Mouse (Mus musculus): ENCODE measurements around the gene Slc31a1. TPM values are rescaled to one million over a fixed set of nuclear protein-coding genes. Genes with fewer than 3 reads are reported as not detected.
A peak's percentile ranks its signal among the peaks of the same experiment; 100 is the strongest.

Slc31a1 gene
- polyA plus RNA-seq, 1 experiment = 0.09 TPM

DNA sequence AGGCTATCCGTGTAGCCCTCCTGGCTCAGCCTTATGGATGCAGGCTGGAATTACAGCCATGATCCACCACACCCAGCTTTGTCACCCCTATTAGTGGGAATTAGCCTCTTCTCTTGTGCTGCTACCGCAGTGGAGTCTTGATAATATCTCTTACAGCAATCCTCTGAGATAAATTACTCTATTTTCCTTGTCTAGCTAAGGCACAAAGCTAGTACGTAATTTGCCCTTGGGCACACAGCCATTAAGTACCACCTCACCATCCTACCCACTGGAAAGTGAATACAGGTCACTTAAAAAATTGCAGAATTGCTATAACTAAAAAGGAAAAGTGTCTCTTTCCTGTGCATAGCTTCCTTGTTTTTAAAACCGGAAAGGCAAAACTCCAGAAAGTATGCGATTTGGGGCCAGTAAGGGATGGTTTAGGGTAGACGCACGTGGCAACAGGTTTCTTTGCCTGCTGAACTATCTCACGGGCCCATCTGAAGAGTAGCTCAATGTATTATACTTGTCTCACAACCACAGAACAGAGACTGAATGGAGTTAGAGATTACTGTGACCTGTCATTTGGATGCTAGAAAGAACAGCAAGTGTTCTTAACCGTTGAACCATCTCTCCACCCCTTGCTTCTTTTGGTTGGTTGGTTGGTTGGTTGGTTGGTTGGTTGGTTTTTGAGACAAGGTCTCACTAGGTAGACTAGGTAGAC is 12.4 kb downstream of the Slc31a1 start:
- H3K4me1 ChIP-seq (ENCODE audit: control insufficient read depth) = peaks cover 71% of the 10 kb centered on the region
- TF ChIP-seq TAL1 (IDR thresholded peaks at IDR 0.05; ENCODE audit: low read length) (no peak), GATA1 (IDR thresholded peaks at IDR 0.05; ENCODE audit: low read length) (0 out of 2 replicates have a peak, but pooled peaks have one; percentile 27)

GRCm38 (mm10) chr4:62373668-62374067 is 13.1 kb downstream of the Slc31a1 start:
- TF ChIP-seq TAL1 (IDR thresholded peaks at IDR 0.05; ENCODE audit: low read length) (no peak), GATA1 (IDR thresholded peaks at IDR 0.05; ENCODE audit: low read length) (no peak)
- no peaks in the 10 kb centered on the region for H3K27me3 ChIP-seq (ENCODE audit: control insufficient read depth)
- peaks cover 68% of the 10 kb centered on the region for H3K4me1 ChIP-seq (ENCODE audit: control insufficient read depth)
- H3K4me3 ChIP-seq (replicated peaks) = no peak overlapping the region
- H3K36me3 ChIP-seq (ENCODE audit: control insufficient read depth) = peaks cover 12% of the 10 kb centered on the region
- no peaks in the 10 kb centered on the region for H3K9me3 ChIP-seq (ENCODE audit: control insufficient read depth, low read length)

More for the DNA sequence above, 12.4 kb downstream of the Slc31a1 start:
- Histone ChIP-seq H3K27me3 (ENCODE audit: control insufficient read depth) (no peaks in the 10 kb centered on the region), H3K9me3 (ENCODE audit: control insufficient read depth, low read length) (no peaks in the 10 kb centered on the region), H3K4me3 (replicated peaks) (no peak overlapping the region), H3K36me3 (ENCODE audit: control insufficient read depth) (peaks cover 10% of the 10 kb centered on the region)

- Histone ChIP-seq H3K36me3 (ENCODE audit: control insufficient read depth) (peaks cover 12% of the 10 kb centered on the region), H3K9me3 (ENCODE audit: control insufficient read depth, low read length) (no peaks in the 10 kb centered on the region), H3K4me1 (ENCODE audit: control insufficient read depth) (peaks cover 62% of the 10 kb centered on the region), H3K4me3 (replicated peaks) (no peak overlapping the region), H3K27me3 (ENCODE audit: control insufficient read depth) (no peaks in the 10 kb centered on the region)
- TF ChIP-seq TAL1 (IDR thresholded peaks at IDR 0.05; ENCODE audit: low read length) (no peak), GATA1 (IDR thresholded peaks at IDR 0.05; ENCODE audit: low read length) (no peak)
These were observed 13.8 kb downstream of the Slc31a1 start for GRCm38 (mm10) chr4:62374342-62374741.

GRCm38 (mm10) chr4:62376123-62376522 is 15.6 kb downstream of the Slc31a1 start:
- Histone ChIP-seq H3K4me1 (ENCODE audit: control insufficient read depth) (peaks cover 52% of the 10 kb centered on the region), H3K9me3 (ENCODE audit: control insufficient read depth, low read length) (no peaks in the 10 kb centered on the region), H3K36me3 (ENCODE audit: control insufficient read depth) (peaks cover 19% of the 10 kb centered on the region), H3K27me3 (ENCODE audit: control insufficient read depth) (no peaks in the 10 kb centered on the region), H3K4me3 (replicated peaks) (no peak overlapping the region)
- TF ChIP-seq GATA1 (IDR thresholded peaks at IDR 0.05; ENCODE audit: low read length) (no peak), TAL1 (IDR thresholded peaks at IDR 0.05; ENCODE audit: low read length) (no peak)

GRCm38 (mm10) chr4:62379724-62380381 is 19.3 kb downstream of the Slc31a1 start:
- Histone ChIP-seq H3K36me3 (ENCODE audit: control insufficient read depth) (peaks cover 24% of the 10 kb centered on the region), H3K4me1 (ENCODE audit: control insufficient read depth) (peaks cover 30% of the 10 kb centered on the region), H3K27me3 (ENCODE audit: control insufficient read depth) (no peaks in the 10 kb centered on the region), H3K4me3 (replicated peaks) (no peak overlapping the region), H3K9me3 (ENCODE audit: control insufficient read depth, low read length) (no peaks in the 10 kb centered on the region)
- TF ChIP-seq TAL1 (IDR thresholded peaks at IDR 0.05; ENCODE audit: low read length) (peak; percentile 10; the same call in 1 of the 3 replicates), GATA1 (IDR thresholded peaks at IDR 0.05; ENCODE audit: low read length) (no peak)

- no peaks in the 10 kb centered on the region for H3K9me3 ChIP-seq (ENCODE audit: control insufficient read depth, low read length)
- no peaks in the 10 kb centered on the region for H3K27me3 ChIP-seq (ENCODE audit: control insufficient read depth)
- peaks cover 25% of the 10 kb centered on the region for H3K4me1 ChIP-seq (ENCODE audit: control insufficient read depth)
- peaks cover 46% of the 10 kb centered on the region for H3K36me3 ChIP-seq (ENCODE audit: control insufficient read depth)
- H3K4me3 ChIP-seq (replicated peaks) = no peak overlapping the region
- TF ChIP-seq GATA1 (IDR thresholded peaks at IDR 0.05; ENCODE audit: low read length) (no peak), TAL1 (IDR thresholded peaks at IDR 0.05; ENCODE audit: low read length) (no peak)
These were observed 22.7 kb downstream of the Slc31a1 start for GRCm38 (mm10) chr4:62383207-62383606.

DNA sequence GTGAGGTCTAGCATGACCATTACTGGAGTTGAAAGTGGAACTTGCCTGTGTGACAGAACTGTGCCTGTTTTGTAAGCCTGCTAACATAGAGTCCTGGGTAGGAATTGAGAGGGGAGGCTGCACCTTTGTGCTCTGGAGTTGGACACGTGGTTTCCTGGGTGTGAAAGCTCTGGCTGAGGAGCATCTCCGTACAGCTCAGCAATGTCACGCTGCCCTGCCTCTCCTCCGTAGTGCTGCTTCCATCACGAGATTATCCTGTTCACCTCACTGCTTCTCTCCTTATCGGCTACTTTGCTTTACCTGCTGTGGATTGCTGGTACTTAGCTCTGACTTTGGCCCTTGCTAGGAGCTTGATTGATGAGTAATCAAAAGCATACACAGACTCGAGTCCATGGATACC is 23.2 kb downstream of the Slc31a1 start:
- no peak overlapping the region for H3K4me3 ChIP-seq (replicated peaks)
- H3K36me3 ChIP-seq (ENCODE audit: control insufficient read depth) = peaks cover 49% of the 10 kb centered on the region

GRCm38 (mm10) chr4:62384159-62384558 is 23.6 kb downstream of the Slc31a1 start:
- Histone ChIP-seq H3K4me1 (ENCODE audit: control insufficient read depth) (peaks cover 23% of the 10 kb centered on the region), H3K9me3 (ENCODE audit: control insufficient read depth, low read length) (no peaks in the 10 kb centered on the region), H3K27me3 (ENCODE audit: control insufficient read depth) (no peaks in the 10 kb centered on the region), H3K4me3 (replicated peaks) (no peak overlapping the region), H3K36me3 (ENCODE audit: control insufficient read depth) (peaks cover 53% of the 10 kb centered on the region)
- TF ChIP-seq TAL1 (IDR thresholded peaks at IDR 0.05; ENCODE audit: low read length) (no peak), GATA1 (IDR thresholded peaks at IDR 0.05; ENCODE audit: low read length) (no peak)

More for the DNA sequence above, 23.2 kb downstream of the Slc31a1 start:
- TF ChIP-seq GATA1 (IDR thresholded peaks at IDR 0.05; ENCODE audit: low read length) = no peak
- no peak for TF ChIP-seq TAL1 (IDR thresholded peaks at IDR 0.05; ENCODE audit: low read length)
- Histone ChIP-seq H3K9me3 (ENCODE audit: control insufficient read depth, low read length) (no peaks in the 10 kb centered on the region), H3K27me3 (ENCODE audit: control insufficient read depth) (no peaks in the 10 kb centered on the region), H3K4me1 (ENCODE audit: control insufficient read depth) (peaks cover 23% of the 10 kb centered on the region)

DNA sequence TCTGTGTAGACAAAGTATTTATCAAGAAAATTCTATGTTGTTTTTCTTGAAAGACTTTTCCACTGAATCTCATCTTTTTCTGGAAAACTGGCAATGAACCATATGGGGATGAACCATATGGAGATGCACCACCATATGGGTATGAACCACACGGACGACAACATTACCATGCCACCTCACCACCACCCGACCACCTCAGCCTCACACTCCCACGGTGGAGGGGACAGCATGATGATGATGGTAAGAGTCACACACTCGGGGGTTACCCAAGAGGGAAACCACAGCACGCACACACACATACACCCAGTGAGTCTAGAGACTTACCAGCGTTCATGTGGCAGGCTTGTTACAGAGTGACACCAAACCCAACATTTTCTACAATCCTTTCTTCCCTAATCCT is 24.9 kb downstream of the Slc31a1 start:
- Histone ChIP-seq H3K9me3 (ENCODE audit: control insufficient read depth, low read length) (no peaks in the 10 kb centered on the region), H3K27me3 (ENCODE audit: control insufficient read depth) (no peaks in the 10 kb centered on the region), H3K4me3 (replicated peaks) (no peak overlapping the region), H3K36me3 (ENCODE audit: control insufficient read depth) (peaks cover 62% of the 10 kb centered on the region), H3K4me1 (ENCODE audit: control insufficient read depth) (peaks cover 33% of the 10 kb centered on the region)
- TF ChIP-seq GATA1 (IDR thresholded peaks at IDR 0.05; ENCODE audit: low read length) = no peak
- no peak for TF ChIP-seq TAL1 (IDR thresholded peaks at IDR 0.05; ENCODE audit: low read length)

All from erythroblast, embryonic 14.5 days (primary cell).